Mouse (Mus musculus) liver, adult 2 months (tissue): ENCODE data around the gene Scnm1.

Source experiments
- CTCF ChIP-seq: fragments of 200-500 bp; IDR thresholded peaks from 2 replicates; pipeline ENCODE4 v1.5.1; 2011; ENCODE audit warnings: low read depth, low read length, control low read depth
- POLR2A ChIP-seq: fragments of 200-500 bp; IDR thresholded peaks from 2 replicates; pipeline ENCODE4 v1.6.1; 2011; ENCODE audit warnings: low read length, control low read depth; ENCODE audit not compliant: insufficient read depth; ENCODE audit errors: extremely low read depth

DNA sequence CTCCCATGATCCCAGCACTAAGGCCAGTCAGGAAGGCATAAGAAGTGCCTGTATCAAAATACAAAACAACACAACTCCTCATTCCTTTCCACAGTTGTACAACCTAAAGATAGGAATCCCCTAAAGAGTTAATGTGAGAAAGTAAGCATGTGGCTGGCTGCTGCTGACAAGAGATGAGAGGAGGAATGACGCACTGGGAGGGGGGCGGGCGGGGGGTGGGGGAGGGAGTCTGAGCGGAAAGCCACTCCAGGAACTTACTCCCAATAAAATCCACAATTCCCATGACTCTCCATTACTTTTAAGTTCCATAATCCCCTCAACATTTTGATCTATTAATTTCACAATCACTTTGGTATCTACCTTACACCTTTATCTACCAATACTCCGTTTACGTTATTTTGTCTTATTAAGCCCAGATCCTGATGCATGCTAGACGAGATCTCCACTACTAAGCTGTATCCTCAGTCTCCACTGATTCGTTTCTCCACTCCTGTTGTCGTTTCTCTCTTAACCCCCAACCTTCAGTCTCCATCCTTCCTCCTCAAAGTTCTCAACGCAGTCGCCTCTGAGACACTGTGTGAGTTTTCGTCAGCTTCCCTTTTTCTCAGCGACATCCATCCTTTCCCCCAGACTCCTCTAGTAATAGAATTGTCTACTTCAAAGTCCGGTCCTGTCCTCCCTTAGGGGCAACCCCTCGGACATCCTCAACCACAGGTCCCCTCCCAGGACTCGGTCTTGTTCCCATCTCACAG is 28.0 kb downstream of the Scnm1 start:
- TF ChIP-seq CTCF (no peak), POLR2A (no peak)
